Mouse (Mus musculus): ENCODE data around the gene Aig1. TPM values are rescaled to one million over a fixed set of nuclear protein-coding genes. Genes with fewer than 3 reads are reported as not detected.

Gene Aig1
- polyA plus RNA-seq, 1 experiment from 2014 or later = 29.1 TPM

DNA sequence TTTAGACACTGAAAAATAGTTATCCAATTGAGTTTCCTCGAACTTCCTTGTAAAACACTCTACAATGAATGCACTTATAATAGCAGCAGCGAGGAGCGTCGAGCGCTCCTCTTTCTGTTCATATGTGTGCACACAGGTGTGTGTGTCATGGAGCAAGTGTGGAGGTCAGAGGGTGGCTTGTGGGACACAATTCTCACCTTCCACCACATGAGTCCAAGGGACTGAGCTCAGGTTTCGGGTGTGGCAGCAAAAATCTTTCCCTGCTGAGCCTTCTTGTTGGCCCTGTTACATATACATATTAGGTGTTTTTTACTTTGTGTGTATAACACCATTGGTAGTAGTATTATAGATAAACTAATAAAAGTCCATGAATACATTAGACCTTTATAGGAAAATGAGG lies 153.2 kb downstream of the Aig1 start:
- no peak overlapping the region for H3K9ac ChIP-seq
- no peak for ATAC-seq (ENCODE audit: insufficient number of reproducible peaks, insufficient read depth, low FRiP score, low TSS enrichment)
- no peak overlapping the region for H3K4me3 ChIP-seq
- no peaks in the 10 kb centered on the region for H3K36me3 ChIP-seq
- WGBS = 85% methylated on average over 6 of the region's 6 CpGs
- no peaks in the 10 kb centered on the region for H3K27me3 ChIP-seq
- no peaks in the 10 kb centered on the region for H3K9me3 ChIP-seq
- H3K4me2 ChIP-seq (replicated peaks) = no peak overlapping the region
- H3K27ac ChIP-seq = no peak overlapping the region
- H3K4me1 ChIP-seq = peaks cover 52% of the 10 kb centered on the region

DNA sequence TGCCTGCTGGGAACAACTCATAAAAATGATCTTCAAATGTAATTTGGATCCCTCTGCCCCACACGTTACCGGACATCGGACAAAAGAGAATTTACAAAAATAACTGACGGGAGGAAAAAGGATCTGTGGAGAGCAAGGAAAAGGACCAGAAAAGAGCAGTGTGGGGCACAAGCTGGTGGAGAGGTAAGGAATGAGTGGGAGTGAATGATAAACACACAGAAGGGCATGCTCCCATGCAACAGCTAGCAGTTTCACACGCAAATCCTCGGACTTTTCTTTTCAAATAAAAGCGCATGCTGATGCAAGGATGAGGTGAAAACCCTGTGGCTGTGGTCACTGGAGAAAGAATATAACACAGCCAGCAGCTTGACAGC lies 153.9 kb downstream of the Aig1 start:
- Histone ChIP-seq H3K9me3 (no peaks in the 10 kb centered on the region), H3K27me3 (no peaks in the 10 kb centered on the region), H3K36me3 (no peaks in the 10 kb centered on the region), H3K4me3 (no peak overlapping the region), H3K27ac (no peak overlapping the region), H3K4me2 (replicated peaks) (no peak overlapping the region), H3K4me1 (peaks cover 52% of the 10 kb centered on the region), H3K9ac (no peak overlapping the region)
- ATAC-seq (ENCODE audit: insufficient number of reproducible peaks, insufficient read depth, low FRiP score, low TSS enrichment) = no peak
- WGBS = 53% methylated on average over 7 of the region's 7 CpGs

DNA sequence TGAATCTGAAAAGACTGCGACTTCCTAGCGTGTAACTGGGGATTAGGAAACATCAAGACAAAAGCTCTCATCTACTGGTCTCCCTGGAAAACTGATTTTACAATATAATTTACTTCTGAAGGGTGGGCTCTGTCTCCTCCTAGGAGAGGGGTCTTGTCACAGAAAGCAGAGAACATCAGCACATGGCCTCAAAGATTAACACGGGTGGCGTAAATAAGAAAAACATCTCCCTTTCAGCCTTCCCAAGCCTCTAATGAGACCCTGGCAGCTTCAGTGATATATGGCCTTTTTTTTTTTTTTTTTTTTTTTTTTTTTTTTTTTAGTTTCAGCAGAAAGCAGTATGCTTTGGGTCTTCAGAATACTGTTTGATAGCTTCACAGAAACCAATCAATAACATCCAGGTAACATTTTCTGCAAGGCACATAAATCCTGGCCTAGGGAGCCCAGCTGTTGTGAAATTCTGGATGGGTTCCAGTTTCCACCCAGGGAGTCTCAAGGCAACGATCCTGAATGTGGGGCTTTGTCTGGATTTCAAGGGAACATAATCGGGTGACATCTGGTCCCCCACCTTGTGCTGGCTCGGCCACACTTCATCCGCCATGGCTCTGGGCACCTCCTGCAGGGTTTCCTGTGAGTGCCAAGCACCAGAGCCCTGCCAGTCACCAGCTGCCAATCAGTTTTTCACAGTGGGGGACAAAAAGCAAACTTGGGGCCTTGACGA lies 154.4 kb downstream of the Aig1 start:
- H3K9me3 ChIP-seq = no peaks in the 10 kb centered on the region
- ATAC-seq (ENCODE audit: insufficient number of reproducible peaks, insufficient read depth, low FRiP score, low TSS enrichment) = no peak
- H3K4me1 ChIP-seq = peaks cover 52% of the 10 kb centered on the region
- H3K9ac ChIP-seq = no peak overlapping the region
- no peak overlapping the region for H3K4me3 ChIP-seq
- H3K27me3 ChIP-seq = no peaks in the 10 kb centered on the region
- H3K4me2 ChIP-seq (replicated peaks) = no peak overlapping the region
- H3K36me3 ChIP-seq = no peaks in the 10 kb centered on the region
- 39% methylated on average over 9 of the region's 9 CpGs for WGBS
- peak overlapping the region; percentile 56; the same call in 1 of the 2 replicates for H3K27ac ChIP-seq

DNA sequence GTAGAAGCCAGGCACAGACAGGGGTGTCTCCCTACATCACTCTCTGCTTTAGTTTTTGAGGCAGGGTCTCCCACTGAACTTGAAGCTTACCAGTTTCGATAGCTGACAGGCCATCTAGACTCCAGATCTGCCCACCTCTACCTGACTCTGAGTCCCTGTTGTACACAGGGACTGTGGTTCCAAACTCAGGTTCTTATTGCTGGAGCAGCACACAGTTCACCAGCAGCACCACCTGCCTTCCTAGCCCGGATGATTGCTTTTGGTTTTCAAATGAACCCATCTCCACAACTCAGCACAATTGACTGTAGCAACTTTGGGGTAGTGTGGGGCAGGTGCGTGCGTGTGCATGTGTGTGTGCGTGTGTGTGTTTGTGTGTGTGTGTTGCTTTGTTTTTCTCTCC lies 155.1 kb downstream of the Aig1 start:
- Histone ChIP-seq H3K9ac (no peak overlapping the region), H3K4me3 (no peak overlapping the region), H3K27ac (peak overlapping the region; percentile 56; the same call in 1 of the 2 replicates), H3K9me3 (no peaks in the 10 kb centered on the region), H3K4me2 (replicated peaks) (no peak overlapping the region), H3K4me1 (peaks cover 52% of the 10 kb centered on the region), H3K36me3 (no peaks in the 10 kb centered on the region), H3K27me3 (no peaks in the 10 kb centered on the region)
- ATAC-seq (ENCODE audit: insufficient number of reproducible peaks, insufficient read depth, low FRiP score, low TSS enrichment) = no peak
- 89% methylated on average over 5 of the region's 5 CpGs for WGBS

DNA sequence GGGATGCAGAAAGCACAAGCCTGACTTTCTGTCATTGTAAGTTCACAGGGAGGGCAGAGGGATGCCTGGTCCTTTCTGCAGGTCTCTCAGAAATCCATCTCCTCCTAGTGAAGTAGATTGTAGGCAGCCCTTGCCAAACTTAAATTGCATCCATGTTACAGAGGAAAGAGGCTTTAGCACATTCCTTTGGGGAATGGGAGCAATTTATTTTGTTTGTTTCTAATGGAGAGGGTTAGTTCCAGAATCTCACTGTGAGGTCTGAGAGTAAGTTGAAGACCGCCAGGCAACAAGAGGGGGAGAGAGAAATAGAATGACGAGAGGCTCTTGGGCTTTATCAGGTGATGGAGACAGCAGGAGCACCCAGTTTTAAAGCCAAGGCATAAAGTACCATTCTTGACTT lies 155.7 kb downstream of the Aig1 start:
- Histone ChIP-seq H3K9ac (no peak overlapping the region), H3K4me2 (replicated peaks) (no peak overlapping the region), H3K9me3 (no peaks in the 10 kb centered on the region), H3K36me3 (no peaks in the 10 kb centered on the region), H3K27ac (peak overlapping the region; percentile 56; the same call in 1 of the 2 replicates), H3K4me3 (no peak overlapping the region), H3K27me3 (no peaks in the 10 kb centered on the region), H3K4me1 (peaks cover 52% of the 10 kb centered on the region)
- 40% methylated on average over 2 of the region's 2 CpGs for WGBS
- no peak for ATAC-seq (ENCODE audit: insufficient number of reproducible peaks, insufficient read depth, low FRiP score, low TSS enrichment)

DNA sequence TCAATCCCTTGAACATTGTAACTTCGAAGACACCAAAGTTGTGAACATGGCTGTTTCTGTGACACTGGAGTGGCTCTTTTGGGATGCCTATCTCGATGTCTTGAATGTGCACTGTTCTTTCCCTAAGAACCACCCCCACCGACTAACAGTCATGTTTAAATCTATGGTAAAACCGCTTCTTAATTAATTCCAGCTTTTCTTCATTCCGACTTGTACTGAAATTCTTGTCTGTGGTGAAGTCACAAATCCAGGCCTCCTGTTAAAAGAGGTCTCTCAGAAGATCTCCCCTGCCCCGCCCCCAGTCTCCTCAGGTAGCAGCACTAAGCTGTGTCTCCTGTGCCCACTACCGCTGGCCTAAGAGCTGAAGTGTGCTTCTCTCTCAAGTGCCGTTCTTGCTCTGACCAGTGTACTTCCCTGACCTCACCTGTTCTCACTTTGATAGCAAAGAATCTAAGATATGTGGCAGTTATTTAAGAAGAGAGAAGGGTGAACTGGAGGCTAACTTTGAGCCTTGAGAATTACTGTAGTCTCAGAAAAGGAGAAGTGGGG lies 157.4 kb downstream of the Aig1 start:
- WGBS = 39% methylated on average over 8 of the region's 8 CpGs
- no peak overlapping the region for H3K4me3 ChIP-seq
- H3K9ac ChIP-seq = no peak overlapping the region
- peaks cover 44% of the 10 kb centered on the region for H3K4me1 ChIP-seq
- H3K27ac ChIP-seq = no peak overlapping the region
- no peak overlapping the region for H3K4me2 ChIP-seq (replicated peaks)
- no peaks in the 10 kb centered on the region for H3K27me3 ChIP-seq
- no peaks in the 10 kb centered on the region for H3K36me3 ChIP-seq
- ATAC-seq (ENCODE audit: insufficient number of reproducible peaks, insufficient read depth, low FRiP score, low TSS enrichment) = no peak
- H3K9me3 ChIP-seq = no peaks in the 10 kb centered on the region

DNA sequence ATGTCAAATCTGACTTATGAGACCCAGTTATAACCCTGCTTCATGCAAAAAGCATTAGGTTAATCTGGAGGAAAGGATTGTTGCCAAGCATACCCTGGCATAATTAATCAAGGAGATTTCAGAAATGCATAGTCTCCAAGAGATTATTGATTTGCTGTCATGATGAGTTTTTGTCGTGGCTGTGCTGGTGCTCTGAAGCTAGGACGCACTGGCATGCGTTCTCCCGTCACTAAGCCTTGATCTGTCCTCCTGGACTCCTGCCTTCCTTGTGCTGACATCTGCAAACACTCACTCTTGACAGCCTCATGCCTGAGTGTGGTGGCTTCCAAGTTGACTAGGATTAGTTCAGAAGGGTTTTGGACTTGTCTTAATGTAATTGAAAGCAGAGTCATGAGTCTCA lies 163.0 kb downstream of the Aig1 start:
- no peak overlapping the region for H3K4me3 ChIP-seq
- H3K4me1 ChIP-seq = no peaks in the 10 kb centered on the region; the same call in 1 of the 2 replicates
- H3K9ac ChIP-seq = no peak overlapping the region
- WGBS = 52% methylated on average over 4 of the region's 4 CpGs
- H3K4me2 ChIP-seq (replicated peaks) = no peak overlapping the region
- no peaks in the 10 kb centered on the region for H3K27me3 ChIP-seq
- no peaks in the 10 kb centered on the region for H3K9me3 ChIP-seq
- no peaks in the 10 kb centered on the region for H3K36me3 ChIP-seq
- ATAC-seq (ENCODE audit: insufficient number of reproducible peaks, insufficient read depth, low FRiP score, low TSS enrichment) = no peak
- no peak overlapping the region for H3K27ac ChIP-seq

DNA sequence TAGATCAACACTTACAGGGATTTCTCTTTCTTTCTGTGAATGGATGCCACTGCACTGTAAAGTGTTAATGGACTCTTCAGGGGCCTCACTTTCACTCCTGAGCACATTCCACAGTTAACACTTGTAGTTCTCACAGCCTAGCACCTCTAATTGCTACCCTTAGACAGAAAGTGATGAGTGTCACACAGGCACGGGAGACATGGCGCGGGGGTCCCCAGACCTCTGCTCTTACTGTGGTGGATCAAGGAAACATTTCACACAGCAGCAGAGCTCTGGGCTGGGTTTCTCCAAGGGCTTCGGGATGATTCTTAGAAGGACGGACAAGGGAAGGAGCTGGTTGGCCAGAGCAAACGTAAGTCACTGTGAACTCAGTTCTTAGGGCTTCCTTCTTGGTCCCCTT lies 166.1 kb downstream of the Aig1 start:
- H3K36me3 ChIP-seq = no peaks in the 10 kb centered on the region
- H3K27ac ChIP-seq = no peak overlapping the region
- ATAC-seq (ENCODE audit: insufficient number of reproducible peaks, insufficient read depth, low FRiP score, low TSS enrichment) = no peak
- H3K4me2 ChIP-seq (replicated peaks) = no peak overlapping the region
- no peaks in the 10 kb centered on the region; the same call in 1 of the 2 replicates for H3K4me1 ChIP-seq
- H3K9me3 ChIP-seq = no peaks in the 10 kb centered on the region
- H3K9ac ChIP-seq = no peak overlapping the region
- 75% methylated on average over 6 of the region's 6 CpGs for WGBS
- no peaks in the 10 kb centered on the region for H3K27me3 ChIP-seq
- no peak overlapping the region for H3K4me3 ChIP-seq

DNA sequence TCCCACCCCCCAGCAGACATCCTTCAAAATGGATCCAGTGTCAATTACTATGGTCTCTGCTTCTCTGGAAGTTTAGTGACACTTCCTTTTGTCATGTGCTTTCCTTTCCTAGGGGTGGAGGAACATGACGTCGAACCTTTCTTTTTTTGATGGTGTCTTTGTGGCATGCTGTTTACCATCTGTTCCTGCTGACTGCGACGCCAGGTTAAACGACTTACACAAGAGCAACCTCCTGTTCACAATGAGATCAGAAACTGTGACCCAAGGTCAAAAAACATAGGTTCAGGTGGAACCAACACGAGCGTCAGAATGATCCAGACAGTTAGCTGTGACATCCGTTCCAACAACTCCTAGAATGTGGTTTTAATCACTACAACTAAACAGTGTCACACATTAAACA lies 166.7 kb downstream of the Aig1 start:
- Histone ChIP-seq H3K27me3 (no peaks in the 10 kb centered on the region), H3K27ac (no peak overlapping the region), H3K4me3 (no peak overlapping the region), H3K9me3 (no peaks in the 10 kb centered on the region), H3K36me3 (no peaks in the 10 kb centered on the region), H3K9ac (no peak overlapping the region), H3K4me1 (no peaks in the 10 kb centered on the region; the same call in 1 of the 2 replicates), H3K4me2 (replicated peaks) (no peak overlapping the region)
- no peak for ATAC-seq (ENCODE audit: insufficient number of reproducible peaks, insufficient read depth, low FRiP score, low TSS enrichment)
- WGBS = 45% methylated on average over 8 of the region's 8 CpGs

DNA sequence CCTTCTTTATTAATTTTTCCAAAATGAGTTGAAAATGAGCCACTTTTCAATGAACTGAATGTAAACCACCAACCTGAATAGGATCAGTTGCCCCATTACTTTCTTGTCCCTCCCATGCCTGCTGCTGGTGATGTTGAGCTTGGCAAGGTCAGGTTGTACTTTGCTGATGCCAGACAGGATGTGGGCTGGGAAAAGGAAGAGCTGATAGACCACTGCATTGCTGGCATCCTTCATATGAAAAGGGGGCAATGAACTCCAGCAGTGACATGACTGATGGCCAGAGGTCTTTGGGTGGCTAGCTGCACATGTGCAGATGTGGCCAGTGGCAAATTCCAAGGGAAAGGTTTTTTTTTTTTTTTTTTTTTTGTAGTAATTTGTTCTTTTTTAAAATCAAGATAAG lies 172.5 kb downstream of the Aig1 start:
- Histone ChIP-seq H3K4me3 (no peak overlapping the region), H3K36me3 (no peaks in the 10 kb centered on the region), H3K27ac (no peak overlapping the region), H3K27me3 (no peaks in the 10 kb centered on the region), H3K4me2 (replicated peaks) (no peak overlapping the region), H3K4me1 (no peaks in the 10 kb centered on the region), H3K9me3 (no peaks in the 10 kb centered on the region), H3K9ac (no peak overlapping the region)
- no peak for ATAC-seq (ENCODE audit: insufficient number of reproducible peaks, insufficient read depth, low FRiP score, low TSS enrichment)

DNA sequence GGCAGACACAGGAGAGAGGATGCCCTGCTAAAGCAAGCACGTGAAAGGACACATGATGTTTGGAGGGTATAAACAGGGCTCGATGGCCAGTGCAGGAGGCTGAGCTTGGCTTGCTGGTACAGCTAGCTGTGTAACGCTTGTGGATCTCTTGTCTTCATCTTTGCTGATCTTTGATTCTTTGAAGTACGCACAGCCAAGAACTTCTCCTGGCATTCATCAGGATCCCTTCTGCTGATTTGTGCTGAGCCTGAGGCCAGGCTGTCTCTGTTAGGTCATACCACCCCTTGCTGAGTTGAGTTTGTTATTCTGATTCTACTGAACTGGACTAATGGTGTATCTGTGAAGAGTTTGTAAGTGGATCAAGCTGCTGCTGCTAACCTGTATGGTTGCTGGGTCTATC lies 175.5 kb downstream of the Aig1 start:
- H3K4me1 ChIP-seq = no peaks in the 10 kb centered on the region
- no peak overlapping the region for H3K9ac ChIP-seq
- no peak overlapping the region for H3K27ac ChIP-seq
- no peak for ATAC-seq (ENCODE audit: insufficient number of reproducible peaks, insufficient read depth, low FRiP score, low TSS enrichment)
- H3K9me3 ChIP-seq = no peaks in the 10 kb centered on the region
- H3K36me3 ChIP-seq = no peaks in the 10 kb centered on the region
- H3K4me3 ChIP-seq = no peak overlapping the region
- no peaks in the 10 kb centered on the region for H3K27me3 ChIP-seq
- WGBS = 83% methylated on average over 4 of the region's 4 CpGs
- no peak overlapping the region for H3K4me2 ChIP-seq (replicated peaks)

DNA sequence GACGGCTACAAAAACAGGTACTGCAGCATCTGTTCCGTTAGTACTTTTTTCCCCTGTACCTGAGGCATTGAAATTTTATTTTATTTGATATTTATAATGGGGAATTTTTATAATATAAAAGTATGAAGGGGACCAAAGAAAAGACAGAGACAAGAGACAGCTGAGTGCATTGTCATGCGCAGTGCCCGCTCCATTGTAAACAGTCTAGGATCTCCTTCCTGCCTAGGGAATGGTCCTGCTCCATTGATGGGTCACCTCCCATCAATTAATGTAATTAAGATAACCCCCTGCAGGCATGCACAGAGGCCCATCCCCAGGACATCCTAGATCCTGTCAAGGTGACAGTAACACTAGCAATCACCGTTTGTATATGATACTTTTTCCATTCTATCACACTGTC lies 178.0 kb downstream of the Aig1 start:
- ATAC-seq (ENCODE audit: insufficient number of reproducible peaks, insufficient read depth, low FRiP score, low TSS enrichment) = no peak
- Histone ChIP-seq H3K4me3 (no peak overlapping the region), H3K9me3 (no peaks in the 10 kb centered on the region), H3K4me2 (replicated peaks) (no peak overlapping the region), H3K27ac (no peak overlapping the region), H3K27me3 (no peaks in the 10 kb centered on the region), H3K9ac (no peak overlapping the region), H3K36me3 (no peaks in the 10 kb centered on the region), H3K4me1 (no peaks in the 10 kb centered on the region)
- 88% methylated on average over 5 of the region's 5 CpGs for WGBS
